Mouse (Mus musculus) midbrain, embryonic 13.5 days (tissue): ENCODE data around the gene Pygb. TPM values are rescaled to one million over a fixed set of nuclear protein-coding genes. Genes with fewer than 3 reads are reported as not detected.

ENCODE experiments used
- ATAC-seq: fragments of 200-750 bp; cut with Nextera tagmentation; 2 replicates; pipeline ENCODE4 v1.8.0; 2017; ENCODE audit warnings: mild to moderate bottlenecking, moderate TSS enrichment, moderate library complexity
- H3K27ac ChIP-seq: fragments of 300-500 bp; sonication (generic); 2 replicates; pipeline ENCODE4 v1.5.1; 2015; ENCODE audit warnings: inconsistent platforms, mild to moderate bottlenecking, moderate library complexity
- H3K27me3 ChIP-seq: fragments of 300-500 bp; sonication (generic); 2 replicates; pipeline ENCODE4 v1.6.1; 2015; ENCODE audit warnings: mild to moderate bottlenecking, inconsistent platforms
- H3K36me3 ChIP-seq: fragments of 300-500 bp; sonication (generic); 2 replicates; pipeline ENCODE4 v1.6.1; 2015; ENCODE audit warnings: mild to moderate bottlenecking, inconsistent platforms
- H3K4me1 ChIP-seq: fragments of 300-500 bp; sonication (generic); replicated peaks from 2 replicates; pipeline ENCODE4 v1.6.1; 2015; ENCODE audit warnings: inconsistent platforms
- H3K4me2 ChIP-seq: fragments of 300-500 bp; sonication (generic); replicated peaks from 2 replicates; pipeline ENCODE4 v1.6.1; 2015; ENCODE audit warnings: moderate library complexity, mild to moderate bottlenecking, inconsistent platforms
- H3K4me3 ChIP-seq: fragments of 300-500 bp; sonication (generic); replicated peaks from 2 replicates; pipeline ENCODE4 v1.5.1; 2015; ENCODE audit warnings: mild to moderate bottlenecking, inconsistent platforms
- H3K9ac ChIP-seq: fragments of 300-500 bp; sonication (generic); replicated peaks from 2 replicates; pipeline ENCODE4 v1.6.1; 2015; ENCODE audit warnings: mild to moderate bottlenecking, inconsistent platforms
- H3K9me3 ChIP-seq: fragments of 300-500 bp; sonication (generic); 2 replicates; pipeline ENCODE4 v1.6.1; 2016; ENCODE audit warnings: mild to moderate bottlenecking, inconsistent platforms
- WGBS: fragments of 180-500 bp; shearing (Covaris S2); methylation state at CpG from one replicate; pipeline ENCODE4 v1.1.7; 2015; 5-methylcytosine and 5-hydroxymethylcytosine counted together
- polyA plus RNA-seq: library from polyadenylated mRNA; unstranded; fragments of >200 nt; fragmentation: Nextera tagmentation; extraction: Ambion mirVana; gene quantifications from 2 replicates; pipeline ENCODE4 v1.2.1, GENCODE M21; 2015

The Pygb gene
- polyA plus RNA-seq: 66.0 and 72.5 TPM in 2 replicates

- Histone ChIP-seq H3K27ac (peak within 1 kb of the TSS; percentile 67), H3K4me3 (peak within 1 kb of the TSS; percentile 80), H3K9me3 (no peaks in the 10 kb centered on the region), H3K4me1 (peaks cover 28% of the 10 kb centered on the region), H3K36me3 (no peaks in the 10 kb centered on the region), H3K4me2 (peak within 1 kb of the TSS; percentile 94), H3K27me3 (peaks cover 9% of the 10 kb centered on the region), H3K9ac (peak within 1 kb of the TSS; percentile 82)
- ATAC-seq: peak; percentile 98
- WGBS: 3% methylated on average over 58 of the region's 58 CpGs
These were observed at the start of gene Pygb for GRCm38 (mm10) chr2:150786251-150787180. Gene Pygb (plus strand): TSS chr2:150786735.

- peaks cover 7% of the 10 kb centered on the region for H3K4me1 ChIP-seq
- no peaks in the 10 kb centered on the region for H3K27me3 ChIP-seq
- 85% methylated on average over 9 of the region's 9 CpGs for WGBS
- H3K4me3 ChIP-seq: no peak overlapping the region
- H3K9ac ChIP-seq: no peak overlapping the region
- no peak overlapping the region for H3K4me2 ChIP-seq
- H3K36me3 ChIP-seq: no peaks in the 10 kb centered on the region
- H3K27ac ChIP-seq: no peak overlapping the region
- H3K9me3 ChIP-seq: no peaks in the 10 kb centered on the region
- ATAC-seq: no peak
These were observed 48.7 kb upstream of the Pygb start for GRCm38 (mm10) chr2:150737881-150738280.

GRCm38 (mm10) chr2:150740145-150740841 lies 46.2 kb upstream of the Pygb start:
- ATAC-seq: no peak
- H3K4me1 ChIP-seq: peaks cover 7% of the 10 kb centered on the region
- H3K27ac ChIP-seq: no peak overlapping the region
- no peak overlapping the region for H3K4me2 ChIP-seq
- no peak overlapping the region for H3K4me3 ChIP-seq
- H3K27me3 ChIP-seq: 0 out of 2 replicates have a peak, but pooled peaks cover 4% of the 10 kb centered on the region
- H3K9me3 ChIP-seq: no peaks in the 10 kb centered on the region
- H3K9ac ChIP-seq: no peak overlapping the region
- H3K36me3 ChIP-seq: no peaks in the 10 kb centered on the region
- 72% methylated on average over 10 of the region's 10 CpGs for WGBS

GRCm38 (mm10) chr2:150741405-150741804 lies 45.1 kb upstream of the Pygb start:
- H3K36me3 ChIP-seq: no peaks in the 10 kb centered on the region
- H3K4me1 ChIP-seq: no peaks in the 10 kb centered on the region
- H3K4me3 ChIP-seq: no peak overlapping the region
- H3K27me3 ChIP-seq: peaks cover 8% of the 10 kb centered on the region; the same call in 1 of the 2 replicates
- no peak overlapping the region for H3K9ac ChIP-seq
- no peak overlapping the region for H3K4me2 ChIP-seq
- WGBS: 63% methylated on average over 4 of the region's 4 CpGs
- no peak overlapping the region for H3K27ac ChIP-seq
- peak; percentile 62 for ATAC-seq
- H3K9me3 ChIP-seq: no peaks in the 10 kb centered on the region

GRCm38 (mm10) chr2:150745016-150745415 lies 41.5 kb upstream of the Pygb start:
- Histone ChIP-seq H3K9me3 (no peaks in the 10 kb centered on the region), H3K4me1 (peaks cover 8% of the 10 kb centered on the region), H3K27me3 (peaks cover 12% of the 10 kb centered on the region; the same call in 1 of the 2 replicates), H3K4me3 (no peak overlapping the region), H3K9ac (no peak overlapping the region), H3K4me2 (no peak overlapping the region), H3K27ac (no peak overlapping the region), H3K36me3 (no peaks in the 10 kb centered on the region)
- 82% methylated on average over 7 of the region's 7 CpGs for WGBS
- no peak for ATAC-seq

GRCm38 (mm10) chr2:150748854-150749253 lies 37.7 kb upstream of the Pygb start, which contains the start of gene Entpd6:
Gene Entpd6 (plus strand): TSS chr2:150749042.
- Histone ChIP-seq H3K27ac (peak within 1 kb of the TSS; percentile 86), H3K36me3 (peaks cover 12% of the 10 kb centered on the region), H3K4me2 (peak within 1 kb of the TSS; percentile 94), H3K4me1 (peaks cover 11% of the 10 kb centered on the region), H3K4me3 (peak within 1 kb of the TSS; percentile 81), H3K9ac (peak within 1 kb of the TSS; percentile 87), H3K27me3 (peaks cover 12% of the 10 kb centered on the region; the same call in 1 of the 2 replicates), H3K9me3 (no peaks in the 10 kb centered on the region)
- ATAC-seq: peak; percentile 98
- WGBS: 0% methylated on average over 30 of the region's 30 CpGs

- 0% methylated on average over 24 of the region's 24 CpGs for WGBS
- Histone ChIP-seq H3K4me2 (peak overlapping the region; percentile 94), H3K36me3 (peaks cover 13% of the 10 kb centered on the region), H3K4me1 (peaks cover 11% of the 10 kb centered on the region), H3K27ac (peak overlapping the region; percentile 86), H3K9me3 (no peaks in the 10 kb centered on the region), H3K4me3 (peak overlapping the region; percentile 81), H3K9ac (peak overlapping the region; percentile 87), H3K27me3 (peaks cover 12% of the 10 kb centered on the region; the same call in 1 of the 2 replicates)
- peak; percentile 91 for ATAC-seq
These were observed 37.3 kb upstream of the Pygb start for GRCm38 (mm10) chr2:150749283-150749682.

- Histone ChIP-seq H3K4me3 (peak overlapping the region; percentile 81), H3K36me3 (peaks cover 18% of the 10 kb centered on the region), H3K9me3 (no peaks in the 10 kb centered on the region), H3K9ac (no peak overlapping the region; the same call in 1 of the 2 replicates), H3K27me3 (peaks cover 8% of the 10 kb centered on the region; the same call in 1 of the 2 replicates), H3K4me1 (peaks cover 11% of the 10 kb centered on the region), H3K4me2 (peak overlapping the region; percentile 94), H3K27ac (no peak overlapping the region)
- WGBS: 86% methylated on average over 13 of the region's 13 CpGs
- no peak for ATAC-seq
These were observed 36.2 kb upstream of the Pygb start for GRCm38 (mm10) chr2:150750129-150750979.

GRCm38 (mm10) chr2:150755016-150755415 lies 31.5 kb upstream of the Pygb start:
- Histone ChIP-seq H3K4me2 (no peak overlapping the region), H3K9me3 (no peaks in the 10 kb centered on the region), H3K4me1 (peaks cover 2% of the 10 kb centered on the region), H3K4me3 (no peak overlapping the region), H3K27me3 (no peaks in the 10 kb centered on the region), H3K27ac (no peak overlapping the region), H3K36me3 (peaks cover 60% of the 10 kb centered on the region), H3K9ac (no peak overlapping the region)
- WGBS: 93% methylated on average over 3 of the region's 3 CpGs
- no peak for ATAC-seq

- no peaks in the 10 kb centered on the region for H3K9me3 ChIP-seq
- no peak overlapping the region for H3K4me3 ChIP-seq
- H3K36me3 ChIP-seq: peaks cover 87% of the 10 kb centered on the region
- no peak overlapping the region for H3K27ac ChIP-seq
- no peak for ATAC-seq
- H3K4me2 ChIP-seq: no peak overlapping the region
- H3K4me1 ChIP-seq: no peaks in the 10 kb centered on the region
- no peaks in the 10 kb centered on the region for H3K27me3 ChIP-seq
- H3K9ac ChIP-seq: no peak overlapping the region
- 84% methylated on average over 7 of the region's 7 CpGs for WGBS
These were observed 25.1 kb upstream of the Pygb start for GRCm38 (mm10) chr2:150761476-150761875.

- H3K4me2 ChIP-seq: no peak overlapping the region
- no peak overlapping the region for H3K9ac ChIP-seq
- peaks cover 81% of the 10 kb centered on the region for H3K36me3 ChIP-seq
- H3K4me1 ChIP-seq: no peaks in the 10 kb centered on the region; the same call in 1 of the 2 replicates
- H3K27me3 ChIP-seq: no peaks in the 10 kb centered on the region
- ATAC-seq: peak; percentile 55
- H3K27ac ChIP-seq: no peak overlapping the region
- H3K4me3 ChIP-seq: no peak overlapping the region
- 58% methylated on average over 2 of the region's 2 CpGs for WGBS
- H3K9me3 ChIP-seq: no peaks in the 10 kb centered on the region
These were observed 20.9 kb upstream of the Pygb start for GRCm38 (mm10) chr2:150765619-150766018.
